Mouse (Mus musculus): ENCODE results near the gene Ptpre.

Ptpre gene

DNA sequence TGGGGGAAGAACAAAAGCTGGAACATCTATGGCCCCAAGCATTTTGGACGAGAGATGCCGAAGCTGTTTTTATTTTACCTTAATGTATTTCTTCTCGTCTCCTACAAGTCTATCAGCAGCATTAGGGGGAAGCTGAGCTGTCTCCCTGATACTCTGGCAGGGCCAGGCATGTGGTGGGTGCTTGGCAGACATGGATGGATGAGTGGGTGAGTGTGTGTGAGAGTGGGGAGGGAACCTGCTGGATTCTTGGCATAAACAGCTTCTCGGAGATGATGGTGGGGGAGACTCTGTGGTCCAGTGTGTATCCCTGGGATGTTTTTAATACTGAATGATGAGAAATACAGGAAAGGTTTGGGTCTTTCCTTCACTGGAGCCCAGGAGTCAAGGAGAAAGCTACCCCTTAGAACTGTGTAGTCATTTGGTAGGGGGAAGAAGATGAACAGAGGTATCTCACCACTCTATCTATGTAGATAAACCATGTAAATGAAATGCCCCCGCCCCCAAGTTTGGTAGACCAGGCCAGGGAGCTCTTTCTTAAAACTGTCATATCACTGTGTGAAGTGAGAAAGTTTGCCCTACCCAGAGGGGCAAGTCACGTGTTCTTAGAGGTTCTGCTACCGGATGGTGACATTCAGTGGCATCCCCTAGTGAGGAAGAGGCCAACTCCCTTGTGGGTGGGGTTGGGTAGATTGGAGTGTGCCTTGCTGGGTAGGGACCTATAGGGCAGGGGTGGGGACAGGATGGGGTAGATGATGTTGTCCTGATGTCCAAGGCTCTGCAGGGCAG, 43.2 kb downstream of the Ptpre start:
- no peak for DNase-seq

- DNase-seq = no peak
These were observed 43.8 kb downstream of the Ptpre start for GRCm38 (mm10) chr7:135581128-135581527.

- no peak for DNase-seq
These were observed 47.9 kb downstream of the Ptpre start for GRCm38 (mm10) chr7:135585125-135585687.

DNA sequence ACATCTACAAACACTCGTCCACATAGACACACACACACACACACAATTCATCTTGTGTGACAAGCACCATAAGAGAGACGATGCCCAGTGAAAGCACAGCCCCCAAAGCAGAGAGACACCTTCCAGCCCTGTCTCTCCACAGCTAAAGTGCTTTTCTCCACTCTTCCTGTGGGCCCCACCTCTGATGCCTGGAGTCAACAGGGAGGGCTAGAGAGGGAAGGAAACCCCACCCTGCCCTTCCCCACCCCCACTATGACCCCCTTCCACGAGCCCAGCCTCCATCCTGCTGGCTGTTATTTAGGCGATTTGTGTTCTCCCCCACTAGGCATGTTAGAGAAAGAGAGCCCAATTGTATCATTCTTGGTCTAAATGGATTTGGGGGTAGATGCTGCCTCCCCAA, 49.1 kb downstream of the Ptpre start:
- DNase-seq = no peak

DNA sequence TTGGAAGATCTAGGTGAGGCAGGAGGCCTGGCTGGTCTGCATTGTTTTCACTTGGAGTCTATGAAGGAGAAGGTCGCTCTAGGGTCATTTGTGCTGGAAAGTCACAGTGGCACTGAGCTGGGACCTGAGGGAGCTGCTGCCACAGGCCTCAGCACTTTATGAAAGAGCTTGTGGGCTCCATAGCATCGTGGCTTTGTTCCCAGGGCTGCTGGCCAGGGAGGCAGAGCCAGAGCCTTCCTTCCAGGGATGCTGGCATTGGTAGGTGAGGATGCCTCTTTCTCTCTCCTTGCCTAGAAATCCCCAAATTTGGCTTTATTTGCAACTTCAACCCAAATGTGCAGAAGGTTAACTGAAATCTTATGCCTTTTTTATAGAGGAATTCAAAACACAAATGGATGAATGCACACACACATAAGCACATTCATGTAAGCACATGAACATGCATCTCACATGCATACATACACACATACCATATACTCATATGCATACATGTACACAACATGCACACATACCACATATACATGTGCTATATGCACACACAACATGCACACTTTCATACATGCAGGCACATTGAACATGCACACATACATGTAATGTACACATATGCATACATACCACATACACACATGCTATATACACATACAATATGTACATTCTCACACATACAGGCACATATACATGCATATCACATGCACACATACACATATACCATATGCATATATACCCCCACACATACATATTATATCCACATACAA, 50.7 kb downstream of the Ptpre start:
- peak; percentile 54 to 65 for DNase-seq

GRCm38 (mm10) chr7:135588620-135589309, 51.5 kb downstream of the Ptpre start:
- no peak for DNase-seq

DNA sequence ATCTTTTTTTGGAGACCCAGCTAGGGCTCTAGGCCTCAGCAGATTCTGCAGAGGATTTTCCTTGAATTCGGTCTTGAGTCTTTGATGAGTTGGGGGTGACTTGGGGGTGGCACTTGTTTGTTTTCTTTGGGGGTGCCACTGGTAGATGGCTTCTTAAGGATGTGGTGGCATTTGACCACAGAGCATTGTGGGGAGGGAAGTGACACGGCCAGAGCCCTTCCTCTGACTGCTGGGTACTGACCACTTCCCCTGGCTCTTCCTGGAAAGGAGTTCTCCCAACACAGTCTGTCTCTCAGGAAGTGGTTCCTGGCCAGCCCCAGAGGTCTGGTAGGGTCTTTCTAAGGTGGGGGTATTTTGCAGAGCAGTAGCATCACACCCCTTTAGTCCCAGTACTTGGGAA, 54.2 kb downstream of the Ptpre start:
- DNase-seq = no peak

DNA sequence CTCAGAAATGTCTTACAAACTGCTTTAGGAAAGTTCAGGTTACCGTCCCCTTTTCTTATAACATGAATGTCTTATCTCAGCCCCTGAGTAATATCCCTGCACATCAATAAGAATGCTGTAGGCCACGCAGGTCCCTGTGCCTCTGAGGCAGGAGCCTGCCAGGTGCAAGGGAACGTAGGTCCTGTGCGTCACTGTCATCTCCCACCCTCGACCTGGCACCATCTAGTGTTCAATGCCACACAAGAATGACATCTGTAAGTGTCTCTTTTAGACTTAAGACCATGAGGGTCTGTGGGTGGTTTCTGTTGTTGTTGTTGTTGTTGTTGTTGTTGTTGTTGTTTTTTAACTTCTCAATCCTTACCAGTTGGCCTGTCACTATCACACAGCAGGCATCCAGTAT, 56.0 kb downstream of the Ptpre start:
- no peak for DNase-seq

- DNase-seq = no peak
These were observed 56.5 kb downstream of the Ptpre start for GRCm38 (mm10) chr7:135593825-135594224.

DNA sequence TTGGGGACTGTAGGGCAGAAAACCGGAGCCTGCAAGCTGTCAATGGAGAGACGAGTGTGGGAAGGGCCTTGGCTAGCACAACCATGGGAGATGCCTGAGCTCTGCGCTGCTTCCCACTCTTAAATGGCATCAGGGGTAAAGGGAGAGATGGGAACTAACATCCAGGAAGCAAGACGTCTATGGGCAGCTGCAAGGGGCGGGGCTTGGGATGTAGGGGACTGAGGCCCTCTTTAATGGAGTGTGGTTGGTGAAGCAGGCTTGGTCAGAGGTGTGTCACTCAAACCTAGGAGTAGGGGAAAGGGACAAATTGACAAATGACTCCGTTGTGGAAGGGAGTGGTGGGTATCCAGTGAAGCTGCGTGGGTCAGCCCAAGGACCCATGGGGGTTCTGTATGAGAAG, 57.4 kb downstream of the Ptpre start:
- no peak for DNase-seq

DNA sequence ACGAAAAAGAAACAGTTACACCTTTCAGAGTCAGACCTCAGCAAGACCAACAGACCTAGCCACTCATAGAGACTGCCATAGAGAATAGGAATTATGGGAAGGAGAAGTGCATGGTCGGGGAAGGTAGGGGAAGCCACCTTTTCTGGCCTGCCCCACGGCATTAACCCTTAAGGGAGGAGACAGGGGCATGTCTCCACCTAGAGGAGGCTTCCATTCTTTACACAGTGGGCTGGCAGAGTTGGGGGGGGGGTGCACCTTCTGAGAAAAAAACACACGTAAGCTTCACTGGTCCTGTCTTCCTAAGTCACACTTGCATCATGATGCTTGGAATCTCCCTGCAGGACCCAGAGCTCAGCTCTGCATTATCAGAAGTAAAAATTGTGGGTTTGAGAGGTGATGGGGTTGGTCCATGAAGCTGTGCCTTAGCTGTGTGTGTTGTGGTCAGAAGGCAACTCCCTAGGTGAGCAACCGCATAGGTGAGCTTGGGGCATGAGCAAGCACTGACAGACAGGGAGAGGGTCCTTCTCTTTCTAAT, 58.4 kb downstream of the Ptpre start:
- DNase-seq = no peak

- peak; percentile 16 to 21 for DNase-seq
These were observed 59.7 kb downstream of the Ptpre start for GRCm38 (mm10) chr7:135597006-135597405.

- no peak for DNase-seq
These were observed 60.5 kb downstream of the Ptpre start for GRCm38 (mm10) chr7:135597604-135598289.

GRCm38 (mm10) chr7:135598303-135598855, 61.1 kb downstream of the Ptpre start:
- no peak for DNase-seq

DNA sequence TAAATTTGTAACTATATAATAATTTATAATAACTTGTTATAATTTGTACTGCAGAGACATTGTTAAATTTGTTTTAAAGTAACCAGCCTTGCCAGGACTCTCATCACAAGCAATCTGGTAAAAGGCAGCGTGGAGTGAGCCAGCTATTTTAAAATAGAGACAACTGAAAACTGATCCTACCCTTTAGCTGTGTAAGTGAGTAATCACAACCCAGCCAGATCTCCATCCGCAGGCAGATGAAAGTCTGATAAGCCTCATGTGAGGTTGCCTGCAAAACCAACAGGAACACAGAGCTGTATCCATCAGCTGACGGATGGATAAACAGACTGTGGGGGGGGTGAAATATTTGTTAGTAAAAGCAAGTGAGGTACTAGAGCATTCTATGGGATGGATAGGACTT, 62.8 kb downstream of the Ptpre start:
- no peak for DNase-seq

DNA sequence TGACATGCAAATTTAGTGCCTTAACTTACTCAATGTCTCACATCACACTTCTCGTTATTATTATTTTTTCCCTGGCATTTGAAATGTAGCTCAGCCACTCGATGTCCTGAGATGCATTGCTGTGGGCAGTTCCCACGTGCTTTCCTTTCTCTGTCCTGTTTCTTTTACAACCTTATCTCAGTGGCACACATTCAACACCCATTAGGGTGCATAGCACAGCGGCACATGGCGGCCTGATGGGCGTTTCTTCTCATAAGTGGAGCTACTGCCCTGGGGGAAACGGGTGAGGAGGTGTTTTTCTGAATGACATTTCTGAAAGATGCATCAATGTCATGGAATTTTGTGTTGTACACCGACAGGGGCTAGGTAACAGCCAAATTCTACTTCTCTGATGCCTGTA, 64.3 kb downstream of the Ptpre start:
- DNase-seq = no peak

DNA sequence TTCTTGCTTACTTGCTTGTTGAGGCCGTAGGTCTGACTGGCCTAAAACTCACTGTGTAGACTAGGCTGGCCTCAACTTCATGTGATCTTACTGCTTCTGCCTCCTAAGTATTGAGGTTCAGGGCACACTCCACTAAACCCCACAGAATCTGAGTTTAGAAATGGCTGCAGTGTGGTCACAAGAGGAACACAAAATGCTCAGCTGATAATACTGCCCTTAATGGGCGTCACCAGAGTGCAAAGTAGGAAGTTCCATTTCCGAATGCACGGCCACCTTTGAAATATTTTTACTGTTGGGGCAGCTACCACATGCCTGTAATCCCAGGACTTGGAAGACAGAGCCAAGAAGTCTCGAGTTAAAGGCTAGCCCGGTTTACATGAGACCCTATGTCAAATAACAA, 65.0 kb downstream of the Ptpre start:
- DNase-seq = no peak

GRCm38 (mm10) chr7:135602881-135603523, 65.7 kb downstream of the Ptpre start:
- DNase-seq = no peak

- DNase-seq = no peak
These were observed 67.9 kb downstream of the Ptpre start for GRCm38 (mm10) chr7:135605002-135605803.

DNA sequence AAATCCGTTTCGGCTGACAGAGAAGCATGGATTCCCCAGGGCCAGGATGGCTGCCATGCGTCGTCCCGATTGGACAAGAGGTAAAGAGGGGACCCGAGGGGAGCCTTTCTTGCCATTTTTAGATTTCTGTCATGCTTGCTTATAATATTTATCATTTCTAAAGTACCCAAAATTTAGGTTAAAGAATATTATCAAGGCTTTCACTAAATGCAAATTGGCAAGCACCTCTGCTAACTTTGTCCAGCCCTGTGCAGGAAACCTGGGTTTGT, 68.5 kb downstream of the Ptpre start:
- DNase-seq = no peak

DNA sequence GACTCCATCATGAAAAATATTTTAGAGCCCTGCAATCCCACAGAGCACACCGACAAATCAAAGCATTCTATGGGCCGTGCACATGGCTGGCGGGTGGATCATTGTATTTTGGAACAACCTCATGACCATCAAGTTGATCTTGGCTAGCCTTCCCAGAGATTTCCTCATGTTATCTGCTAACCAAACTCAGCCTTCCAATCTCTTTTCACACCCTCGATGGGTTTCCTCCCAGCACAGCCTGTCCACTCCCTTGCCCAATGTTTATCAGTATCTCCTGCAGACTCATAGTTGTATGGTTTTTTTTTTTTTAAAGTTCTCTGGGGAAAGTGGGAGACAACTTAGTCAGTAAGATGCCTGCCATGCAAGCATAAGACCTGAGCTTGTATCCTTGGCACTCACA, 70.9 kb downstream of the Ptpre start:
- DNase-seq = no peak
